Mouse (Mus musculus): ENCODE measurements around the gene Prpsap2. TPM values are rescaled to one million over a fixed set of nuclear protein-coding genes. Genes with fewer than 3 reads are reported as not detected.
A peak's percentile ranks its signal among the peaks of the same experiment; 100 is the strongest.

Prpsap2 gene
- total and polyA plus RNA-seq, 3 experiments, result 5.5 to 7.9 (median 6.9) TPM

DNA sequence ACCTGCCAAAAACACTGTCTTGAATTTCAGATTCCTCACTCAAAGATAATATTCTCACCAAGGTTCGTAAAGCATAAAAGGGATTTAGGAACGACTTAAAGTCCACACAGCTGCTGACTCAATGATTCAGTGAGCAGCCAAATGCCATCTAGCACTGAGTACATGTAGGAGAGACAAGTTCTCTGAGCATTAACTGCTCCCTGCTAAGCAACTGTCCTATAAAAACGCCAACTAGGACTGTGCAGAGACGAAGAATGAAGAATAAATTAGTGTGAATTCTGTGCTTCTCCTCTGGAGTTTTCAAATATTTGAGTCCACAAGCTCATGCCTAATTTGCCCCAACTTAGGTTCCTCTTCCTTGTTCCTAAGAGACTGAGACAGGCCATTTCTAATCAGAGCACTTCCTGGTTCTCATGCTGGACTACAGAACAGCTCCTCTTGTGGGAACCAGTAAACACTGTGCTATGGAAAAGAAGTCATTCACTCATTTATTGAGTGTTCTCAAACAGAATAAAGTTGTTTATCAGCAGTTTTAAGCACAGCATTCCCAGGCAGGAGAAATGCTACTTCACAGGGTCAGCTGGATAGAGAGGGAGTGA lies 12.8 kb upstream of the Prpsap2 start:
- H3K27ac ChIP-seq, result no peak overlapping the region
- no peak overlapping the region for H3K9ac ChIP-seq (ENCODE audit: low read depth, low read length)
- WGBS, result 87% methylated on average over 4 of the region's 4 CpGs
- intact Hi-C loops (cut with DNase I), result no loop called here
- no peak for TF ChIP-seq CTCF (IDR thresholded peaks at IDR 0.05)
- no peak for TF ChIP-seq POLR2A (IDR thresholded peaks at IDR 0.05; ENCODE audit: insufficient read depth, low read depth, low read length)
- TF ChIP-seq EP300 (IDR thresholded peaks at IDR 0.05; ENCODE audit: insufficient read depth, low read depth, low read length), result no peak
- no peaks in the 10 kb centered on the region for H3K79me2 ChIP-seq (replicated peaks; ENCODE audit: control insufficient read depth, insufficient read depth, low read length)
- peaks cover 2% of the 10 kb centered on the region for H3K36me3 ChIP-seq (ENCODE audit: control insufficient read depth, insufficient read depth, low read length)
- H3K27me3 ChIP-seq (ENCODE audit: control insufficient read depth, insufficient read depth, low read length), result no peaks in the 10 kb centered on the region
- no peak for DNase-seq
- H3K4me1 ChIP-seq (ENCODE audit: control insufficient read depth, insufficient read depth, low read length), result no peaks in the 10 kb centered on the region
- no peak overlapping the region for H3K4me3 ChIP-seq

DNA sequence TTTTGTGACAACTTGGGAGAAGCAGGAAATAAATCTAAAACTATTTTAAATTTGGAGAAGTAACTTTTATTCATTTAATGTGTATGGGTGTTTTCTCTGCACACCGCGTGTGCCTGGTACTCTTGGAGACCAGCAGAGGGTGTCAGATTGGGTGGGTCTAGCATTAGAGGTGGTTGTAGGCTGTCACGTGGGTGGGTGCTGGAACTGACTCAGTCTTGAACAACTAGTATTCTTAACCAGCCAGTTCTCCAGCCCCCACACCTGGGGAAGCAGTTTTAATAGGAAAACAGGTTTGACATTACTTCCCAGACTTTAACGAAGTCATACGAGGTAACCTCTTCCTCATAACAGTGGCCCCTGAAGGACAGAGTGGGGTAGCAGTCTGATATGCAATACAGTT lies 1.4 kb downstream of the Prpsap2 start:
- Histone ChIP-seq H3K9ac (ENCODE audit: low read depth, low read length) (no peak overlapping the region), H3K27ac (no peak overlapping the region), H3K4me1 (ENCODE audit: control insufficient read depth, insufficient read depth, low read length) (peaks cover 7% of the 10 kb centered on the region), H3K4me3 (peak overlapping the region; percentile 75; the same call in 1 of the 2 replicates), H3K27me3 (ENCODE audit: control insufficient read depth, insufficient read depth, low read length) (no peaks in the 10 kb centered on the region), H3K36me3 (ENCODE audit: control insufficient read depth, insufficient read depth, low read length) (no peaks in the 10 kb centered on the region; the same call in 1 of the 2 replicates), H3K79me2 (replicated peaks; ENCODE audit: control insufficient read depth, insufficient read depth, low read length) (no peaks in the 10 kb centered on the region)
- intact Hi-C loops (cut with DNase I), result no loop called here
- no peak for TF ChIP-seq EP300 (IDR thresholded peaks at IDR 0.05; ENCODE audit: insufficient read depth, low read depth, low read length)
- TF ChIP-seq CTCF (IDR thresholded peaks at IDR 0.05), result peak; percentile 26; the same call in 1 of the 2 replicates
- 76% methylated on average over 5 of the region's 5 CpGs for WGBS
- no peak for DNase-seq

DNA sequence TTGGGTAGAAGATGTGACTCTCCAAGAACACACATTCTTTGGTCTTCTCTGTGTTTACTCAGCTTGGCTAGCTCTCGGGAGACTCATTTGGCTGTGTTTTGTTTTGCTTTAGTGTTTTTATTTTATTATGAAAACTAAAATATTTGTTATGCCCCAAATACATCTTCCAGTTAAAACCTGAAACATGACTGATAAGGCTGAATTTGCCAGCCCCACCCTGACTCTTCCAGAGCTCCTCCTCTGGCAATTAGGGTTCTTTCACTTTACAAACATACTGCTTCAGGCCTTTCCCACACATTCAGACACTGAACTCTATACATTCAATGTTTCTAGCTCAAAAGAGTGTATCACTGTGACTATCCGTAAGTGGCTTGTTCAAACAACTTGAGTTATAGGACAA lies 4.7 kb downstream of the Prpsap2 start:
- H3K27me3 ChIP-seq (ENCODE audit: control insufficient read depth, insufficient read depth, low read length), result no peaks in the 10 kb centered on the region
- no peak overlapping the region for H3K4me3 ChIP-seq
- H3K79me2 ChIP-seq (replicated peaks; ENCODE audit: control insufficient read depth, insufficient read depth, low read length), result no peaks in the 10 kb centered on the region
- peaks cover 3% of the 10 kb centered on the region; the same call in 1 of the 2 replicates for H3K36me3 ChIP-seq (ENCODE audit: control insufficient read depth, insufficient read depth, low read length)
- no peak overlapping the region for H3K27ac ChIP-seq
- WGBS, result 82% methylated on average over 2 of the region's 2 CpGs
- intact Hi-C loops (cut with DNase I), result no loop called here
- TF ChIP-seq EP300 (IDR thresholded peaks at IDR 0.05; ENCODE audit: insufficient read depth, low read depth, low read length) (no peak), POLR2A (IDR thresholded peaks at IDR 0.05; ENCODE audit: insufficient read depth, low read depth, low read length) (no peak), CTCF (IDR thresholded peaks at IDR 0.05) (no peak)
- DNase-seq, result no peak
- H3K4me1 ChIP-seq (ENCODE audit: control insufficient read depth, insufficient read depth, low read length), result peaks cover 7% of the 10 kb centered on the region
- H3K9ac ChIP-seq (ENCODE audit: low read depth, low read length), result no peak overlapping the region

DNA sequence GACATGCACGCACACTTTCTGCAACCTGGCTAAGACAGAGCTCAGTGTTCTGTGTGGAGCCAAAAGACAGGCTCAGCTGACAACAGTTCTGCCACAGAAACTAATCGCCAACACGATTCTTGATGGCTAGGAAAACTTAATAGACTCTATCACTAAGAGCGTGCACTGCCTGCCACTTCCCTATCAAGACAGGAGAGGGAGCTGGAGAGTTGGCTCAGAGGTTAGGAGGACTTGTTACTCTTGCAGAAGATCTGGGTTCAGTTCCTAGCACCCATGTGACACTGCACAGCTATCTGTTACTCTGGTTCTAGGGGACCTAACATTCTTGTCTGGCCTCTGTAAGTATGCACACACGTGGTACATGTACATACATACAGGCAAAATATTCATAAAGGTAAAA lies 10.3 kb downstream of the Prpsap2 start:
- intact Hi-C loops (cut with DNase I), result no loop called here
- Histone ChIP-seq H3K36me3 (ENCODE audit: control insufficient read depth, insufficient read depth, low read length) (peaks cover 6% of the 10 kb centered on the region), H3K4me1 (ENCODE audit: control insufficient read depth, insufficient read depth, low read length) (no peaks in the 10 kb centered on the region), H3K27ac (no peak overlapping the region), H3K4me3 (no peak overlapping the region), H3K27me3 (ENCODE audit: control insufficient read depth, insufficient read depth, low read length) (no peaks in the 10 kb centered on the region), H3K9ac (ENCODE audit: low read depth, low read length) (no peak overlapping the region), H3K79me2 (replicated peaks; ENCODE audit: control insufficient read depth, insufficient read depth, low read length) (no peaks in the 10 kb centered on the region)
- no peak for DNase-seq
- WGBS, result 86% methylated on average over 5 of the region's 5 CpGs
- TF ChIP-seq POLR2A (IDR thresholded peaks at IDR 0.05; ENCODE audit: insufficient read depth, low read depth, low read length), result no peak
- TF ChIP-seq CTCF (IDR thresholded peaks at IDR 0.05), result peak; percentile 58

DNA sequence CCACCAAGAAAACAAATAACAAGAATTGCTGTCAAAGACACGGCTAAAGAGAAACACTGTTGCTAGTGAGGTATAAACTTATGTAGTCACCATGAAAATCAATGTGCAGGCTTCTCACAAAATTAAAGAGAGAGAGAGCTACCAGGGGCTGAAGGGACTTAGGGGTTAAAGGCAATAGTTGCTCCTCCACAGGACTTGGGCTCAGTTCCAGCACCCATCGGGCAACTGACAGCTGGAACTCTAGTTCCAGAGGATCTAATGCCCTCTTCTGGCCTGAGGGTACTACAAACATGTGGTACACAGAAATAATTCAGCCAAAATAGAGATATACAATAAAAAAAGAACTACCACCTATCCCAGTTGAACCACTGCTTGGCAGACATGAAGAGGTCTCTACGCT lies 14.7 kb downstream of the Prpsap2 start:
- peaks cover 1% of the 10 kb centered on the region; the same call in 1 of the 2 replicates for H3K4me1 ChIP-seq (ENCODE audit: control insufficient read depth, insufficient read depth, low read length)
- H3K36me3 ChIP-seq (ENCODE audit: control insufficient read depth, insufficient read depth, low read length), result peaks cover 9% of the 10 kb centered on the region
- H3K4me3 ChIP-seq, result no peak overlapping the region
- H3K9ac ChIP-seq (ENCODE audit: low read depth, low read length), result no peak overlapping the region
- DNase-seq, result no peak
- no peaks in the 10 kb centered on the region for H3K79me2 ChIP-seq (replicated peaks; ENCODE audit: control insufficient read depth, insufficient read depth, low read length)
- H3K27ac ChIP-seq, result no peak overlapping the region
- intact Hi-C loops (cut with DNase I), result no loop called here
- no peaks in the 10 kb centered on the region for H3K27me3 ChIP-seq (ENCODE audit: control insufficient read depth, insufficient read depth, low read length)
- TF ChIP-seq CTCF (IDR thresholded peaks at IDR 0.05), result no peak
- no peak for TF ChIP-seq EP300 (IDR thresholded peaks at IDR 0.05; ENCODE audit: insufficient read depth, low read depth, low read length)
- no peak for TF ChIP-seq POLR2A (IDR thresholded peaks at IDR 0.05; ENCODE audit: insufficient read depth, low read depth, low read length)
- 63% methylated on average over 3 of the region's 3 CpGs for WGBS

DNA sequence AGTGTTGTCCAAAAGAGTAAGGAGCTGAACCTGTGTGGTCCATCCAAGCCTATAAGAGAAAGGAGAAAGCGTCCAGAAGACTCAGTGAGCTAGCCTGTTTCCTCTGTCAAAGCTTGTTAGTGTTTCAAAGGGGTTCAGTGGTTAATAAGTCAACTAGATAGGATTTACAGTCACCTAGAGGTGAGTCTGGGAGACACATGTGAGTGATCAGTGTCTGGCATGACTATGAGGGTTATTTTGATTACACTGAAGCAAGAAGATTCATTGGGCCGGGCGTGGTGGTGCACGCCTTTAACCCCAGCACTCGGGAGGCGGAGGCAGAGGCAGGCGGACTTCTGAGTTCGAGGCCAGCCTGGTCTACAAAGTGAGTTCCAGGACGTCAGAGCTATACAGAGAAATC lies 16.1 kb downstream of the Prpsap2 start:
- H3K9ac ChIP-seq (ENCODE audit: low read depth, low read length), result no peak overlapping the region
- intact Hi-C loops (cut with DNase I), result no loop called here
- H3K79me2 ChIP-seq (replicated peaks; ENCODE audit: control insufficient read depth, insufficient read depth, low read length), result no peaks in the 10 kb centered on the region
- no peak for TF ChIP-seq CTCF (IDR thresholded peaks at IDR 0.05)
- TF ChIP-seq EP300 (IDR thresholded peaks at IDR 0.05; ENCODE audit: insufficient read depth, low read depth, low read length), result no peak
- TF ChIP-seq POLR2A (IDR thresholded peaks at IDR 0.05; ENCODE audit: insufficient read depth, low read depth, low read length), result no peak
- no peaks in the 10 kb centered on the region for H3K27me3 ChIP-seq (ENCODE audit: control insufficient read depth, insufficient read depth, low read length)
- 97% methylated on average over 9 of the region's 9 CpGs for WGBS
- no peak overlapping the region for H3K4me3 ChIP-seq
- no peak overlapping the region for H3K27ac ChIP-seq
- H3K4me1 ChIP-seq (ENCODE audit: control insufficient read depth, insufficient read depth, low read length), result peaks cover 1% of the 10 kb centered on the region; the same call in 1 of the 2 replicates
- peaks cover 8% of the 10 kb centered on the region for H3K36me3 ChIP-seq (ENCODE audit: control insufficient read depth, insufficient read depth, low read length)
- DNase-seq, result no peak

All from heart, adult 2 months (tissue).